Mouse (Mus musculus) CH12.LX (cell line): ENCODE measurements at regions not wholly inside any gene's neighbourhood (a gene's known extent, or its start where the extent isn't known, plus 50 kb on each side); places are given as distances from the start of the nearest gene placed in this dataset.

Source experiments
- CHD1 ChIP-seq: IDR thresholded peaks from 2 replicates; pipeline ENCODE4 v1.6.1; 2012; ENCODE audit warnings: low read depth, low read length, improper control_type of control experiment, inconsistent platforms
- CTCF ChIP-seq, 2 experiments: IDR thresholded peaks in 1 of 2; conservative IDR thresholded peaks in 1 of 2; 2 replicates each; pipeline ENCODE4 v1.5.1; 2011 to 2012; ENCODE audit warnings: low read depth in 2 of 2, low read length in 2 of 2, improper control_type of control experiment in 1 of 2, inconsistent platforms in 1 of 2, mild to moderate bottlenecking in 1 of 2, moderate library complexity in 1 of 2
- ELF1 ChIP-seq: IDR thresholded peaks from 2 replicates; pipeline ENCODE4 v1.6.1; 2014; ENCODE audit warnings: low read depth, mild to moderate bottlenecking, inconsistent platforms, low read length, improper control_type of control experiment
- MAZ ChIP-seq: IDR thresholded peaks from 2 replicates; pipeline ENCODE4 v1.6.1; 2012; ENCODE audit warnings: low read depth, mild to moderate bottlenecking, inconsistent platforms, low read length, improper control_type of control experiment, moderate library complexity
- NRF1 ChIP-seq: IDR thresholded peaks from 2 replicates; pipeline ENCODE4 v1.6.1; 2014; ENCODE audit warnings: low read depth, mild to moderate bottlenecking, inconsistent platforms, low read length, improper control_type of control experiment, moderate library complexity
- POLR2A ChIP-seq: IDR thresholded peaks from 2 replicates; pipeline ENCODE4 v1.6.1; 2011; ENCODE audit warnings: low read depth, mild to moderate bottlenecking, improper control_type of control experiment, low read length
- POLR2AphosphoS2 ChIP-seq: IDR thresholded peaks from 2 replicates; pipeline ENCODE4 v1.6.1; 2011; ENCODE audit warnings: low read depth, low read length, improper control_type of control experiment
- USF1 ChIP-seq: IDR thresholded peaks from 2 replicates; pipeline ENCODE4 v1.6.1; 2014; ENCODE audit warnings: low read depth, mild to moderate bottlenecking, inconsistent platforms, low read length, improper control_type of control experiment

DNA sequence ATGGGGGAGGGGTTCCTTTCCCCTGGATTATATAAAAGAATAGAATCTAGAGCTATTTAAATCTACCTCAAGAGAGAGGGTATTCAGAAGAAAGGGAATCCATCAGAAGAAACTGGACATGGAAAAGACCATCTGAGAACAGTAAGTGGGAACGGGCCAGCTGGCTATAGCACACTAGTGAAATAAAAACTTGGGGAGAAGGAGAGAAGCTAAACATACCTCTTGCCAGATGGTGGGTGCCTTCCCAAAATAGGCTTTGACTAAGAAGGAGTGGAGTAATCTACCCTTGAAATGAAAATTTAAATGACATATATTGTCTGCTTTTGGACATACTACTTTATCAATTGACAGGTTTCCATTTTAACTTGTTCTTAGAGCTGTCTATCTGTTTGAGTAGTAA is 657.6 kb downstream of the Inhba start:
- TF ChIP-seq CTCF (conservative IDR thresholded peaks at IDR 0.05 in 1 of 2, IDR thresholded peaks at IDR 0.05 in 1 of 2; ENCODE audit: low read depth in 2 of 2, low read length in 2 of 2) (no peak), CHD1 (no peak), NRF1 (no peak), MAZ (no peak), POLR2A (no peak), POLR2AphosphoS2 (no peak), USF1 (no peak), ELF1 (no peak)
